In the genomic region with DNA sequence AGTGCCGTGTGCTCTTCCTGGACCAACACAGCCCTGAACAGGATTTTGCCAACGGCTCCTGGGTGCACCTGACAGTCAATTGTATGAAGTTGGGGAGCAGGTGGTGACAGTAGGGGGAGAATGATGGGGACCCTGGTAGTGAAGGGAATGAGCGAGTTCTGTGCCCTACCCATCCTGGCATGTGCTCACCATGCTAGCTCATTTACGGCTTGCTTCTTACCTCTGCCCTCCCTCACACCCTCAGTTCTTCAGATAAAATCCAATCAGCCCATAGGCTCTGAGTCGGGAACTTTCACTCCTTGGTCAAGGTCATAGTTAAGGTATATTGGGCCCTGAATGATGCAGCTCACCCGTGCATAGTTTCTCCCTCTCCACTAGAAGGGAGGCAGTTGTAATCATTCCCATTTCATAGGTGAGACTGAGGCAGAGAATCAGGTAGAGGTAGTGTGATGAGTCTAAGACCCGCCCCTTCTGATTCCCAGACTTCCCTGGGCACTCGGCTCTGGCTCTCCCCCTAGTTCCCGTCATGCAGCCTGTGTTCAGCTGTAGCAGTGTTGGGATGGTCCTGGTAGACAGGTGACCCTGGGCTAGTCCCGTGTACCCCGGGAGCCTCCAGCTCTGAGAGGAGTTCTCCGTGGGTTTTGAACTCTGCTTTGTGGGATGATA, we compare ENCODE assay signal across 8 mouse cellular contexts. TPM values are rescaled to one million over a fixed set of nuclear protein-coding genes. Genes with fewer than 3 reads are reported as not detected.
DNase-seq lines count a peak whose midpoint lies in the region; ATAC-seq lines count a peak whose summit lies in the region.

No protein-coding gene starts in this region.

- H3K36me3 ChIP-seq in heart, embryonic 15.5 days = no peaks in the 10 kb centered on the region
- H3K36me3 ChIP-seq in intestine, embryonic 14.5 days (ENCODE audit: control insufficient read depth, insufficient read depth, low read length) = peaks cover 59% of the 10 kb centered on the region
- H3K36me3 ChIP-seq in midbrain, embryonic 16.5 days (ENCODE audit: control insufficient read depth, insufficient read depth, low read length) = 0 out of 2 replicates have a peak, but pooled peaks cover 2% of the 10 kb centered on the region

- 47% methylated on average over 12 of the region's 12 CpGs for WGBS in heart, embryonic 15.5 days
- 47% methylated on average over 12 of the region's 12 CpGs for WGBS in intestine, embryonic 14.5 days
- WGBS in midbrain, embryonic 16.5 days = 59% methylated on average over 12 of the region's 12 CpGs

- ATAC-seq in heart, embryonic 15.5 days (replicated peaks; ENCODE audit: insufficient number of reproducible peaks, insufficient read depth, low FRiP score, low read depth) = no peak
- 0 out of 2 replicates have a peak, but pooled peaks have one; percentile 3 for ATAC-seq in erythroblast, adult 5-6 weeks (replicated peaks; ENCODE audit: low FRiP score, poor library complexity, severe bottlenecking)
- peak; percentile 41 for ATAC-seq in intestine, embryonic 14.5 days (replicated peaks; ENCODE audit: low FRiP score, low TSS enrichment, low read depth)
- ATAC-seq in midbrain, embryonic 16.5 days = peak; percentile 29

- no peak overlapping the region for H3K27ac ChIP-seq in heart, embryonic 15.5 days
- no peak overlapping the region for H3K27ac ChIP-seq in intestine, embryonic 14.5 days (ENCODE audit: low read depth)
- H3K27ac ChIP-seq in midbrain, embryonic 16.5 days (ENCODE audit: low read length) = no peak overlapping the region

- H3K9me3 ChIP-seq in heart, embryonic 15.5 days (replicated peaks) = no peaks in the 10 kb centered on the region
- no peaks in the 10 kb centered on the region for H3K9me3 ChIP-seq in intestine, embryonic 14.5 days (ENCODE audit: control insufficient read depth, low read length)
- no peaks in the 10 kb centered on the region for H3K9me3 ChIP-seq in midbrain, embryonic 16.5 days (replicated peaks; ENCODE audit: control insufficient read depth, low read length, poor library complexity, severe bottlenecking)

- peak overlapping the region; percentile 54; the same call in 1 of the 2 replicates for H3K9ac ChIP-seq in heart, embryonic 15.5 days
- H3K9ac ChIP-seq in intestine, embryonic 14.5 days (ENCODE audit: low read length) = 0 out of 2 replicates have a peak overlapping the region, but pooled peaks have one; percentile 10
- H3K9ac ChIP-seq in midbrain, embryonic 16.5 days (ENCODE audit: low read depth, low read length) = no peak overlapping the region

- peak overlapping the region; percentile 76 for H3K4me2 ChIP-seq in heart, embryonic 15.5 days
- H3K4me2 ChIP-seq in intestine, embryonic 14.5 days (ENCODE audit: low read length) = peak overlapping the region; percentile 43
- H3K4me2 ChIP-seq in midbrain, embryonic 16.5 days (ENCODE audit: low read length) = no peak overlapping the region; the same call in 1 of the 2 replicates

- H3K4me3 ChIP-seq in heart, embryonic 15.5 days = peak overlapping the region; percentile 45
- H3K4me3 ChIP-seq in intestine, embryonic 14.5 days (ENCODE audit: low read depth, low read length) = 0 out of 2 replicates have a peak overlapping the region, but pooled peaks have one; percentile 13
- no peak overlapping the region for H3K4me3 ChIP-seq in midbrain, embryonic 16.5 days (ENCODE audit: low read depth, low read length)

- H3K27me3 ChIP-seq in heart, embryonic 15.5 days = 0 out of 2 replicates have a peak, but pooled peaks cover 7% of the 10 kb centered on the region
- H3K27me3 ChIP-seq in intestine, embryonic 14.5 days (replicated peaks; ENCODE audit: control insufficient read depth, insufficient read depth, low read length) = no peaks in the 10 kb centered on the region
- no peaks in the 10 kb centered on the region for H3K27me3 ChIP-seq in midbrain, embryonic 16.5 days (ENCODE audit: control insufficient read depth, insufficient read depth, low read depth, low read length)

- no peak for DNase-seq in heart, postnatal 4 days
- DNase-seq in intestine, embryonic 14.5 days (ENCODE audit: low spot score) = no peak
- DNase-seq in thymus, postnatal 4 days = no peak
- no peak for DNase-seq in thymus, postnatal 0 days (ENCODE audit: low spot score)
- no peak for DNase-seq in left cerebral cortex, adult 9 months (ENCODE audit: low spot score in 2 of 2)

- peaks cover 5% of the 10 kb centered on the region for H3K4me1 ChIP-seq in heart, embryonic 15.5 days (replicated peaks)
- H3K4me1 ChIP-seq in intestine, embryonic 14.5 days (replicated peaks; ENCODE audit: control insufficient read depth, insufficient read depth, low read length) = peaks cover 27% of the 10 kb centered on the region
- peaks cover 34% of the 10 kb centered on the region for H3K4me1 ChIP-seq in midbrain, embryonic 16.5 days (ENCODE audit: control insufficient read depth, insufficient read depth, low read length)

RNA-seq across cellular contexts. Expression of a gene that starts 8.1 kb away (rescaled TPM):
- 2.9 and 7.7 TPM in 2 replicates for polyA plus RNA-seq in heart, embryonic 15.5 days (2015; fragmentation: Nextera tagmentation; extraction: Ambion mirVana)
- total RNA-seq in heart, postnatal 4 days (2021) = 1 to 10 TPM; 2.5 to 3.1 TPM
- total RNA-seq in erythroblast, adult 5-6 weeks (2015; ENCODE audit: low replicate concordance) = not detected in 2 replicates
- not detected in 2 replicates for total RNA-seq in erythroblast, adult 5-6 weeks (2017; ENCODE audit: low replicate concordance)
- 40.9 and 44.3 TPM in 2 replicates for polyA plus RNA-seq in intestine, embryonic 14.5 days (2014; fragmentation: Nextera tagmentation; extraction: Ambion mirVana)
- 73.0 and 74.4 TPM in 2 replicates for polyA plus RNA-seq in midbrain, embryonic 16.5 days (2015; fragmentation: Nextera tagmentation; extraction: Ambion mirVana)
- 2.4 and 2.5 TPM in 2 replicates for polyA plus RNA-seq in thymus, postnatal 0 days (2015; fragmentation: Nextera tagmentation; extraction: Ambion mirVana)

RNA-seq across cellular contexts. Expression of a gene that starts 10.1 kb away (rescaled TPM):
- polyA plus RNA-seq in heart, embryonic 15.5 days (2015; fragmentation: Nextera tagmentation; extraction: Ambion mirVana) = 276 and 327 TPM in 2 replicates
- 100 to 1,000 TPM; 230 to 244 TPM for total RNA-seq in heart, postnatal 4 days (2021)
- 135 and 151 TPM in 2 replicates for total RNA-seq in erythroblast, adult 5-6 weeks (2015; ENCODE audit: low replicate concordance)
- total RNA-seq in erythroblast, adult 5-6 weeks (2017; ENCODE audit: low replicate concordance) = 52.7 and 53.7 TPM in 2 replicates
- polyA plus RNA-seq in intestine, embryonic 14.5 days (2014; fragmentation: Nextera tagmentation; extraction: Ambion mirVana) = 241 TPM in 2 replicates
- polyA plus RNA-seq in midbrain, embryonic 16.5 days (2015; fragmentation: Nextera tagmentation; extraction: Ambion mirVana) = 47.3 and 53.0 TPM in 2 replicates
- polyA plus RNA-seq in thymus, postnatal 0 days (2015; fragmentation: Nextera tagmentation; extraction: Ambion mirVana) = 151 and 180 TPM in 2 replicates

RNA-seq across cellular contexts. Expression of a gene that starts 14.6 kb away (rescaled TPM):
- polyA plus RNA-seq in heart, embryonic 15.5 days (2015; fragmentation: Nextera tagmentation; extraction: Ambion mirVana) = 0.83 and 1.1 TPM in 2 replicates
- total RNA-seq in heart, postnatal 4 days (2021) = 1 to 10 TPM; 1.4 to 1.8 TPM
- total RNA-seq in erythroblast, adult 5-6 weeks (2015; ENCODE audit: low replicate concordance) = 4.0 TPM in 1 of 2 replicates, not detected in the other
- total RNA-seq in erythroblast, adult 5-6 weeks (2017; ENCODE audit: low replicate concordance) = 0.70 and 0.77 TPM in 2 replicates
- polyA plus RNA-seq in intestine, embryonic 14.5 days (2014; fragmentation: Nextera tagmentation; extraction: Ambion mirVana) = 1.8 and 2.0 TPM in 2 replicates
- 0.23 and 0.37 TPM in 2 replicates for polyA plus RNA-seq in midbrain, embryonic 16.5 days (2015; fragmentation: Nextera tagmentation; extraction: Ambion mirVana)
- 1.2 and 1.4 TPM in 2 replicates for polyA plus RNA-seq in thymus, postnatal 0 days (2015; fragmentation: Nextera tagmentation; extraction: Ambion mirVana)

RNA-seq across cellular contexts. Expression of a gene that starts 30.9 kb away (rescaled TPM):
- 2.3 and 3.3 TPM in 2 replicates for polyA plus RNA-seq in heart, embryonic 15.5 days (2015; fragmentation: Nextera tagmentation; extraction: Ambion mirVana)
- 1 to 10 TPM; 3.3 to 3.5 TPM for total RNA-seq in heart, postnatal 4 days (2021)
- total RNA-seq in erythroblast, adult 5-6 weeks (2015; ENCODE audit: low replicate concordance) = not detected in 2 replicates
- 0.28 TPM in 1 of 2 replicates, not detected in the other for total RNA-seq in erythroblast, adult 5-6 weeks (2017; ENCODE audit: low replicate concordance)
- 1.1 and 1.9 TPM in 2 replicates for polyA plus RNA-seq in intestine, embryonic 14.5 days (2014; fragmentation: Nextera tagmentation; extraction: Ambion mirVana)
- 4.0 and 4.7 TPM in 2 replicates for polyA plus RNA-seq in midbrain, embryonic 16.5 days (2015; fragmentation: Nextera tagmentation; extraction: Ambion mirVana)
- polyA plus RNA-seq in thymus, postnatal 0 days (2015; fragmentation: Nextera tagmentation; extraction: Ambion mirVana) = 1.6 and 1.9 TPM in 2 replicates
